Mouse (Mus musculus) ES-CJ7 (cell line): ENCODE measurements at regions not wholly inside any gene's neighbourhood (a gene's known extent, or its start where the extent isn't known, plus 50 kb on each side); places are given as distances from the start of the nearest gene placed in this dataset.
A peak's percentile ranks its signal among the peaks of the same experiment; 100 is the strongest.

Experiments
- DNase-seq: peaks from one replicate; pipeline ENCODE4 v3.0.0; 2011; ENCODE audit warnings: low read depth, low spot score

DNA sequence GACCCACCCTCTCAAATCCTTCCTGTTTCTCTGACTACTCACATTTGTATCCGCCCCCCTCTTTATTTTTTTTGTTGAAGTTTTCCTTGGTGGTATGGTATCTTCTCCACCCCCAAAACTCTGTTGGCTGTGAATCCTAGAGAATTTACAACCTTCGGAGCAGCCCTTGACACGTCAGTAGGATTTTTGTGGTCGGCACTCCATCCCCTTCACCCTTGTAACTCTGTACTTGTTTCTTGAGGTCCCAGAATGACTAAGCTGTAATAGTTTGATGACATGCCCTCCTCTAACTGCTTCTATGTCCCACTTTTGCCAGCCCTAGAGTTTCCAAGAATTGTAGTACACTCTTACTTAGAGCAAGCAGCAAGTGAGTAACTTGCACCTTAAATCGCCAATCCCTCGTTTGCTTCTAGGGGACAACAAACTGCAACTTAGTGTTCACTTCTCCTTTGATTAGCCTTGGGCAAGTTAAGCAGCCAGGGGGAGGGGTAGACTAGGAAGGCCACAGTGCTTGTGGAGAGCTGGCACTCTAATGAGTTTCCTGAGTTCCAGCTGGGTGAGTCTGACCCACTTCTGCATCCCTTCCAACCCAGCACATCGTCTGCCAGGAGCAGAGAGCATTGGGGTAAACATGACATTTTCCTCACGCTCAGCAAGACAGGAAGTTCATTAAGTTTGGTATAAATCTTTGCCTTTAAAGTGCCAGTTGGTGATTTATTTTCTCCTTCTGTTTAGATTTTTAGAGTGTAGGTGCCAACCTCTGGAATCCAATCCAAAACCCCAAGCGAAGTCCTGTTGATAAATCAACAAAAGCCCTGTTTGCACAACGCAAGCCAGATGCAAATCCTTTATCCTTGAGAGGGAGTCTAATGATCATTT lies 118.7 kb downstream of the Foxa2 start:
- no peak for DNase-seq

GRCm38 (mm10) chr2:147926861-147927260 lies 119.9 kb downstream of the Foxa2 start:
- no peak for DNase-seq

GRCm38 (mm10) chr2:147907341-147907740 lies 139.4 kb downstream of the Foxa2 start:
- no peak for DNase-seq

GRCm38 (mm10) chr2:147905759-147906740 lies 140.7 kb downstream of the Foxa2 start:
- peak; percentile 50 for DNase-seq

- no peak for DNase-seq
Measured at GRCm38 (mm10) chr2:147905118-147905517, 141.7 kb downstream of the Foxa2 start.

- no peak for DNase-seq
Measured at GRCm38 (mm10) chr2:147899236-147899635, 147.5 kb downstream of the Foxa2 start.

DNA sequence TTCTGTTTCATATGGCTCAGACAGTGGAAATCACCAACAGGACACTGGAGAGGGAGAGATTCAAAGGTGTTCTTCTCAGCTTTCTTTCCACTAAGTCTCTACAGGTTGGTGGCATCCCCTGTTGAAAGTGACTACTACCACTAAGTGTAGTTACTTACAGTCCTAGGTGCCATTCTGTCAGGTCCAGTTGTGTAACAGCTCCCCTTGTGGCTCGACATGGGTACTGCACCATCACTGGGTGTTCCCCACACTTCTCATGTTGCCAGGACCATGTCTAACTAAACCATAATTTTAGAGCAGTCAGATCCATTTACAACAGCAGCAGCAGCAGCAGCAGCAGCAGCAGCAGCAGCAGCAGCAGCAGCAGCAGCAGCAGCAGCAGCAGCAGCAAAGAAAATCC lies 151.1 kb downstream of the Foxa2 start:
- peak; percentile 44 for DNase-seq

DNA sequence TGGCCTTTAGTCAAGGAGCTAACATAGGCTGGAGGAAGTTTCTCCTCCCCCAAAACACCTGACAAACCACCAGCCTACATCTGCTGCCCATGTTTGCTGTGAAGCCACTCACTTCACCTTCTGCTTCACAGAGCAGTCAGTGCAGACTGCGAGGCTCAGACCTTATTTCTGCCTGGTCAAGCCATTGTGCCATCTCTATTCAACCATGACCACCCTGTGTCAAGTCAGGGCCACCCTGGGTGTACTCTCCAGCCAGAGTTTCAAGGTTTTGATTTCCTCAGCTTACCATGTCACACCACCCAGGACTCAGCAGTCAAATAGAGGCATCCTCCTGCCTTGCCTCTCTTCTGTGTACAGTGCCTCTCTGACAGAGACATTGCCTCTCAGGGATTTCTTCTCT lies 152.6 kb downstream of the Foxa2 start:
- no peak for DNase-seq

DNA sequence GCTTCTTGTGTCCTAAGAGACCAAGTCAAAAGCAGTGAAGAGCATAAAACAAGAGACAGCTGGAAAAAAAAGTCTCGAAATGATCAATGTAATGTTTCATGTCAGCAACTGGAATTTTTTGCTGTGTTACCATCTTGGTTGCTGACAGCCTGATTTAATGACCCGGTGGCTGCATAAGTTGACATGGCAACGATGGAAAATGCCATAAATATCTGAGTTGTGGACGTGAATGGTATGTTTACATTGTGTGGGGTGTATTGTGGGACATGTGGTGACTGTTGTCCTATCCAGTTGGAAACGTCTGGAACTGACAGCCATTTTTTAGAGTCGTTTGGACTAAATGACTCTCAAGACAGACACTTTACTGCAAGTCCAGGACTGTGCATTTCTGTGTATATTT lies 160.6 kb downstream of the Foxa2 start:
- no peak for DNase-seq

DNA sequence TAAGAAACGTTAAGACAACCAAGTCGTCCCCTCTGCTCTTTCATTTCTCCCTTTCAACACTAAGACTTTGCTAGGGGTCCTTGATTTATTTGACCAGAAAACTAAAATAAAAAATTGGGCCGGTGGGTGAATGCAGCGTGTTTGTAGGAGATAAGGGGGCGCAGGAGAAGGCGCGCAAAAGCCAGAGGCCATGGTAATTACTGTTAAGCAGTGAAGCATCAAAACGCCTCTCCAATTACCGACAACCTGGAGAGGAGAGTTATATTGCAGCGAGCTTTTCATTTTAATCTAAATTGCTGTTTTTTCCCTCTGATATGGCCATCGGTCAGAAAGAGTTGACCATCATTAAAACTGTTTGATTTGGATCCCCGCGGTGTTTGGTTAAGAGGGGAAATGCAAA lies 168.9 kb downstream of the Foxa2 start:
- no peak for DNase-seq

GRCm38 (mm10) chr2:147877543-147877904 lies 169.2 kb downstream of the Foxa2 start:
- no peak for DNase-seq

DNA sequence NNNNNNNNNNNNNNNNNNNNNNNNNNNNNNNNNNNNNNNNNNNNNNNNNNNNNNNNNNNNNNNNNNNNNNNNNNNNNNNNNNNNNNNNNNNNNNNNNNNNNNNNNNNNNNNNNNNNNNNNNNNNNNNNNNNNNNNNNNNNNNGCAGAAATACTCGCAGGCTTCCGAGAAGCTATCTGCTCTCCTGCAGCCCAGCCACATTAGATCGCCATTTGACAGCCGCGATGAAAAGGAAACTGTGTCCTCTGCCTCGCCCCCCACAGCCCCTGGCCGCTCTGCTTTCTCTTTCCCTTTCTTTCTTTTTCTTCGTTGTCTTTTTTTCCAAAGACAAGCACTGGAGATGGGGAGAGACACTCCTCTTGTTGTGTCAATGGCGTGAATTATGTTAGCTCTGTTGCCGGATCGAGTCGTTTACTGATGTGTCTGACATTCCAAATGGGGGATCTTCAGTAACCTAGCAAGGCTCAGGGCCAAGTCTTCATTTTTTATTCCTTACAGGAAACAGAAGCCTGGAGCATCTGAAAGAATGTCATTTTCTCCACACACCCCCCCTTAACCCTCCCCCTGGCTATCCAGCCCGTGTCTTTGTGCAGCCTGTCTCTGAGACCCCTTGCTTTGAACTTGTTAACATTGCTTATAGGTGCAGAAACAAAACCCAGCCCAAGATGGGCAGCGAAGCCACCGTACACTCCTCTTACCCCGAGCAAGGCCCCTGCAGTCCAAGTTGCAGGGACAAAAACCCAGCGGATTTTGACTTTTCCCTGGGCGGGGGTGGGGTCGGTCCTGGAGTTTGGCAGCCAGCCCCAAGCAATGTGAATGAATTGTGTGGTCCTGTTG lies 169.8 kb downstream of the Foxa2 start:
- DNase-seq: no peak

DNA sequence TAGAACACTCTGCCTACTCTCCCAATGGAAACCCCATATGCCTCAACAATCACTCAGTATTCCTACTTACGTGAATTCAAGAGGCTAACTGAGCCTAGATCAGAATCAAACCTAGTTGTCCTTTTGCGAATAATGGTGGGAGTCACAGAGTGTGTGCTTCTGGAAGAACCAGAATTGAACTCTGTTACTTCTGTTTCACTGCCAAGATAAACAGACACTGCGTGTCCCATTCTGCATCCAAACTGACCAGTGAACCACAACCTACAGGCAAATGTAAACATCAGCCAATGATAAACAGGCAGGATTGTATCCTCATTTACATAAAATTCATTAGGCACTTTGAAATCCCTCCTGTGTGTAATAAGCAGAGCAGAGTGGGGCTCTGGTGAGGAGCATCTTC lies 173.8 kb downstream of the Foxa2 start:
- DNase-seq: no peak

GRCm38 (mm10) chr2:147851186-147851802 lies 195.5 kb downstream of the Foxa2 start:
- no peak for DNase-seq

DNA sequence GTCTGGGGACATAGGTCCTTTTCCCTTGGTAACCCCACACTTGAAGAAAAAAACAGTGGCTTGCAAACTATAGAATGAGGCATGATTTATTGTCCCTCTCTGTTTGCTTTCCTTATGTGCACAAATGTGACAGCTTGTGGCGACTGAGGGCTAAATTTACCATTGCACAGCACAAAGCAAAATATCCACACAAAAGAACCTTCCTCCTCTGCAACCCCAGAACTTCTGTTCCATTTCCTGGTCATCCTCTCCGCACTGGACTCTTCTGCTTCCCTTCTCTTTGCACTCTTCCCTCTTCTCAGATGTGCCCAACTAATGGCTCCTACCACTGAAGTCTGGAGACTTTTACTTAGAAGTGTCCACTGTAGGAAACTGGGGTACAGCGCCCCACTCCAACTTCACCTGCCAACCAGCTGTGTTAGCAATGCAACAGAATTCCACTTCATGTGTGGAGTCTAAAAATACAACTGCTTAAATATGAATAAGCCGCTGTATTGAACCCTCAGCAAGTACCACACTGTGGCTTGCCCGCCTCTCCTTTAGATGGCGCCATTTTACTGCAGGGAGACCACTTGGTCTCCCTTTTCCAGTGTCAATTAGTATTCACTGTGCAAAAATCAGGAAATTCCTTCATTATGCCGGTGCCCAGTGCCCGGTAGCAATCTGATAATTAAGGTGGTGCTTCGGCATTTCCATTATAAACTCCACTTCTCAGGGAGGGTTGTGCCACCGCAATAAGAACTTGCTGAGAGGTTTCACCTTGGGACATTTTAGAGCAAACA lies 199.6 kb downstream of the Foxa2 start:
- no peak for DNase-seq

DNA sequence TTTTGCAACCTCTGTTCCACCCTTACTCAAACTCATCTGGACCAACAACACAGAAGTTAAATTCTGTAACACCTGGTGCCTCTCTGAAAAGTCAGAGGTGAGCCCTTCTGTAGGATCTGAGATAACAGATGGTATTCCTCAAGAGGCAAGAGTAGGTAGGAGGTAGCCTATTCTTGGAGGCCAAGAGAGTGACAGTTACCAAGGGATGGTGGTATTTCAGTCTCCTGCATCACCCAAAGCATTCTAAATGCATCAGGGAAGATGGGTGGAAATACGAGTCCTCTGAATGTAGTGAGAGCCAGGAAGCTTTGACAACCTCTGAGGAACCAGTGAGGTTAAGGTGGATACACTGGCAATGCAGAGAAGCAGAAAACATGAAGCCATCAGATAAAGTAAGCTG lies 201.5 kb downstream of the Foxa2 start:
- DNase-seq: no peak

DNA sequence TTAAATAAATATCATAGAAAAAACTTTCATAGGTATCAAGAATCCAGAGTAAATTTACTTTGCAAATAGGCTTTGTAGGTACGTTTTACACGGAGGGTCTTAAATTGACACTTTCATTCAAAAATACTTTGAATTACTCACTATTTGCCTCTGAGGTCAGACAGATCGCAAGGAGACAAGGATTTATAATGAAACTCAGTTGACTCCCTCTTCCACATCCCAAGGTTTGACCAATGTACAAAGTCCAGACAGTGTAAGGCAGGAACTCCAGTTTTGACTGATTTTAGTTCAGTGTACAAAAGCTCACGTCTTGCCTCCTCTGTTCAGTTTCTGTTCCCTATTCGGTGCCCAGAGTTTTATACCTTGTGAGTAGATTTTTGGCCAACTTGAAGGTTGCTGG lies 205.8 kb downstream of the Foxa2 start:
- DNase-seq: no peak

DNA sequence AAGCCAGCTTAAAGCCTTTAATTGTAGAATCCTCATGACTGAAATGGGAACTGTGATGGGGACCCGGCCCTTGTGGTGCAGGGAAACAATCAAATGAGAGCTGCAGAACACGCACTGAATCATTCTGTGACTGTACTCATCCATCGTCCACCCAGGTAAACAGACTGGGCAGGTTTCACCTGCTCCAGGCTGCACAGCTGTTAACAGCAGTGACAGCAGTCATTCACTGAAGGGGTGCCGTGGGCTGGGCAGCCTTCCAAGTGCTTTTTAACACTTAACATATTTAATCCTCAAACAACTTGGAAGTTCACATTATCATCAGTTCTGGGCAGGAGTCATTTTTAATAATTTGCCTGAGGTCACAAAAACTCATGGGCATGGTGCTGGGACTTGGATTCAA lies 208.2 kb downstream of the Foxa2 start:
- DNase-seq: no peak

DNA sequence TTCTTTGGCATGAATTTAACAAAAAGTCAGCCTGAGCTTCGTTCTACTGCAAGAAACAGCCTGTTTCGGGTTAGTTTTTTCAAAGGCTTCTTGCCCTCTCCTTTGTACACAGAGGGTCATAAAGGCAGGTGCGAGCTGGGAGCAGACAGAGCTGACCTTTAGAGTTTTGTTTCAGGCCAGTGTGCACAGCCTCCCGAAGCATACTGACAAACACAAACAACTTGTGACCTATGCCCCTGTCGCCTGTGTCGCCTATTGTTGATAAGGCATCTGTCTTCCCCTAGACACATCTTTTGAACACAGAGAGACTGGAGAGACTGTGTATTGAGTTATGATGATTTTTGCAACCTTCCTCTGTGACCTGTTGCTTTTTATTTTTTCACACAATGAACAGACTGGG lies 216.2 kb downstream of the Foxa2 start:
- no peak for DNase-seq

GRCm38 (mm10) chr2:147816951-147817350 lies 229.8 kb downstream of the Foxa2 start:
- no peak for DNase-seq
